Mouse (Mus musculus): ENCODE measurements around the gene Lamtor3.
"Not testable (repeated sequence)": the region's sequence is repeated elsewhere in the genome, so short reads cannot be mapped to it uniquely, and the experiment has no call there.

Gene Lamtor3

DNA sequence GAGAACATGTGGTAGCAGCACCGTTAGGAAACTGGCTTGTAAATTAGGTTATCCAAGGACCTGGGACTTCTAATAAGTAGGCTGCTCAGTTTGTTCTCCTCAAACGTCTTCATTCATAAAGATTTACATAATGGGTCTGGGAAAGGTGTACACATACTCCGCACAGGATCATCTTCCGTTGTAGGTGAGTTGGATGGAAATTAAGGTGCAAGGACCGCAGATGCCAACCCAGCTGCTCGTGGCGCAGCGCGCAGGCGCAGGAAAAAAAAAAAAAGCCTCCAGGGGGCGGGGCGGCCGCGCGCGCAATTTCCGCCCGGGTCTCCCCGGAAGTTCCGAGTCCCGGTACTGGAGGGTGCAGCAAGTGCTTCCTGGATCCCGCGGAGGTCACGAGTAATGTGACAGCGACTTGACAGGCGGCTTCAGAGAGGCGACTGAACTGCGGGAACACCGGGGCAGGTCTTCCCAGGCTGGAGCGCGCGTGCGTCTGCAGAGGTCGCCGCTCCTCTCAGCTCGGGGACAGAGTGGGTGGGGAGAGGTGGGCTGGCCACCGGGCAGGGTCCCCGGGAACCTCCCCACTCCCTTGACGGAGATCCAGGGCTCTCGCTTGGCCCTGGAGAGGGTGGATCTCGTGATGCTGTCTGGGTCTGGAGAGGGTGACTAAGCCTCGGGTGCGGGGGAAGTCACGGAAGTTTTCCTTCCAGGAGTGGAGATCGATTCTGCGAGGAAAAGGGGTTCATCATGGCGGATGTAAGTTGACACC, at the start of gene Lamtor3:
TSS of gene Lamtor3 (plus strand) at position 335 of the 760 bp plus-strand sequence.
- DNase-seq (ENCODE audit: extremely low spot score): peak; percentile 89

DNA sequence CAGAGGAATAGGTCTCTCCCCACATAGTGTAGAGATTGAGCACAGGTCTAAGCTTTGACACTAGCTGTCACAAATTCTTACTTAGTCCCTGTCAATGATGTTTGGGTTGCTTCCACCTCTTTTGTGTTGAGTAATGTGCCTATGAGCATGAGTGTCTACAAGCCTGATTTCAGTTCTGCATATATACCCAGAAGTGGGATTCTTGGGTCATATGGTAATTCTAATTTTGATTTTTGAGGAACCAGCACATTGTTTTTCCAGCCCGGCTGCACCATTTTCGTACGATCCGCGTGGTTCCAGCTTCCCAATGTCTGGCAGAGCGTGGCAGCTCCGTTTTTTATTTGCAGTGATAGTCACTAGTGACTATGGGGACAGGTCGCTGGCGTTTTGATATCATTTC, 48.9 kb upstream of the Lamtor3 start:
- no peak for DNase-seq (ENCODE audit: extremely low spot score)

DNA sequence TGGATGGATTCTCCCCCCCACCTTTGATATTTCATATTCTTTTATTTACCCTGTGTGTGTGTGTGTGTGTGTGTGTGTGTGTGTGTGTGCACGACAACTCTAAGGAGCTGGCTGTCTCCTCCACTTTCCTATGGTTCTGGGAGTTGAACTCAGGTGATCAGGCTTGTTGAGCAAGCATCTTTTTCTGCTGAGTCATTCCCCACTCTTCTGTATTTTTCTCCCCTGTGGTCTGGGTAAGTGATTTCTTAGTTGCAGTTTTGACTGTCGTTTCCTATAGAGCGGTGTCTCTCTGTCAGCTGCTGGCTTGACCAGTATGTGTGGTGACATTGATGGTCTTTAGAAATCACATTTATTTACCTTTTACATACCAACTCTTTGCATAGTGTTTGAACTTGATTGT, 39.0 kb upstream of the Lamtor3 start:
- no peak for DNase-seq (ENCODE audit: extremely low spot score)

DNA sequence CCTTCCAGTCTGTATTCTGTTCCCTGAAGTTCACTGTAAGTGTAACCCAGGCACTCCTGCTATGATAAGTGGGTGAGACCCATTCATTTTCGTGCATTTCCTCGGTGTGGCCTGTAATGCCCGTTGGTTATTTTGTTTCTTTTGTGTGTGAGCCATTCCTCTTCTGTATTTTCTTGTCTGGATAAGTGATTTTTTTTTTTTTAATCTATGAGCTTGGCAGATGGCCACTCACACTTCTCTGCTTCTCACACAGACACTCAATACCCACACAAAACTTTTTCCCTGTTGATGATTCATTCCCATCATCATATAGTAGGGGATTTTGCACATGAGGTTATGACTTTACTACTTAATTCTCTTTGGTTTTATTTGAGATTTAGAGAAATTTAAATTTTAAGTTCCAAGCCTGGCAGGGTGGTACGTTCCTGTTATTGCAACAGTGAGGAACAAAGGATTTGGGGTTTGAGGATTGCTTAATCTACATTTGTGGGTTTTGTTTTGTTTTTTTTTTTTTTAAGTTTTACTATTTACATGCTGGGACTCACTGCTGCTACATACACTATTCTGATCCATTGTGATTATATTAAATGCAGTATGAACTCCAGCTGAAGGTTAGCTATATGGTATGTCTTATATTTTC, 38.1 kb upstream of the Lamtor3 start:
- no peak for DNase-seq (ENCODE audit: extremely low spot score)

DNA sequence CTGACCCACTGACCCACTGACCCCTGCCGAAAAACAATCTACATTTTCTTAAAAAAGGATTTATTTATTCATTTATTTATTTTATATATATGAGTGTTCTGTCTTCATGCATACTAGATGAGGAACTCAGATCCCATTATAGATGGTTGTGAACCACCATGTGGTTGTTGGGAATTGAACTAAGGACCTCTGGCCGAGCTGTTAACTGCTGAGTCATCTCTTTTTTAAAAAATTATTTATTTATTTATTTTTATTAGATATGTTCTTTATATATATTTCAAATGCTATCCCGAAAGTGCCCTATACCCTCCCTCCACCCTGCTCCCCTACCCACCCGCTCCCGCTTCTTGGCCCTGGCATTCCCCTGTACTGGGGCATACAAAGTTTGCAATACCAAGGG, 37.2 kb upstream of the Lamtor3 start:
- no peak for DNase-seq (ENCODE audit: extremely low spot score)

DNA sequence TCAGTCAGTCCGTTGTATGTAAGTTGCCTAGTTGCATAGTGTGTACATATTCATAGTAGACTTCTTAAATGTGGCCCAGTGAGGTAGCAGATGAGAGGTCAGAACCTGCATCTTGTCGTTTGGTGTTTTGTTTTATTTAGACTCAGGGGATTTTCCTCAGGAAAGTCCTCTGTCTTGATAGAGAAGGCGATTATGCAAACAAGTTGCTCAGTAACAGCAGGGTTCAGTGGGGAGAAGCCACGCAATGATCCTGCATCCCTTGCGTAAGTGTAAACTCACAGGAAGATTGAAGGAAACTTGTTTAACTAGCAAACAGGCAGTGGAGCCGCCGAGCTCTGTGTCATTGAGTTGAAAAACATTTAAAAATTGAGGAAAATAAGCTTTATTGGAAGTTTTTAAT, 30.3 kb upstream of the Lamtor3 start:
- DNase-seq (ENCODE audit: extremely low spot score): no peak

DNA sequence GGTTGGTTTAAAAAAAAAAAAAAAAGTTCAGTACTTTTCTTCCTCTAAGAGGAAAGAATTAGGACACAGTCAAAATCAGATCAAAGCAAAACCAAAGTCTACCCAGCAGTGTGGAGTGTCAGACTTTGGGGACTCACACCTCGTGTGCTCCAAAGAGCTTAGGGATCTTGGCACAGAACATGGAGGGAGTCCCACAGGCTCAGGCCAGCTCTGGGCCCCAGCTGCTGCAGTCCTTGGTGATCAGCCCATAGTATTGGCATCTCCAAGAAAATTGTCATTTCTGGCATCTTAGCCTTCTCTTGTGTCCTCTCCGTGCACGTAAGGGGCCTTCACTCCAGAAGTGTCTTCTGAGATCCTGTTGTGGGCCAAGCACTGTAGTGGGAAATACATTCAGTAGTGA, 27.2 kb upstream of the Lamtor3 start:
- DNase-seq (ENCODE audit: extremely low spot score): no peak

DNA sequence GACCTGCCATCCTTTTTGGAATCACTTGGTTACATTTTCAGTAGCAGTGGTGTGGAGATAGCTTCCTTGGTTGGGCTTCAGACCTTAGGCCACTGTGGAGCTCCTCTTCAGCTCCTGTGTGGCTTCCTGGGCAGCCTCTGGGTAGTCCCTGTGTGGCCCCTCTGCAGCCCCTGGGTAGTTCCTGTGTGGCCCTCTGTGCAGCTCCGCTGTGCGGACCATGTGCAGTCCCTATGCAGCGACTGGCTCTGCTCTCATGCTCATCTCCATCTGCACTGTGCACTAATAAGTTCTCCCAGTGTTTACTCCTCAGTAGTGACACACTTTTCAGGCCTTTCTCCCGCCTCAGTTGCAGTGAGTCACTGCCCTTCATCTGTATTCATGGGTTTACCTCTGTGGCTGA, 26.2 kb upstream of the Lamtor3 start:
- no peak for DNase-seq (ENCODE audit: extremely low spot score)

DNA sequence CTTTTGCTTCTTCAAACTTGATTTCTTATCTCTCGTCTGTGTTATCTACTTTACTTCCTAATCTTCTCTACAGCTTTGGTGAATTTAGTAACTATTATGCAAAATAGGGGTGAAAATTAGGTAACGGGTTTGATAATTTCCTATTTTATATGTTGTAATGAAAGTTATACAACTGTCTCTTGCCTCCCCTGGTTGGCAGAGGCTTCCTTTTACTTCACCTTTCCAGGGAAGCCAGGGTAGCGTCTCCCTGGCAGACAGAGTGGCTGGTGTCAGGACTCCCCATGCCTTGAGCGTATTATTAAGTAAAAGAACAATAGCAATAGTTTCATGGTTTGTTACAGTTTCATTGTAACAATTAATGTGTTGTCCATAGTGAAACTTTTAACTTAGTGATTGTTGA, 24.5 kb upstream of the Lamtor3 start:
- no peak for DNase-seq (ENCODE audit: extremely low spot score)

DNA sequence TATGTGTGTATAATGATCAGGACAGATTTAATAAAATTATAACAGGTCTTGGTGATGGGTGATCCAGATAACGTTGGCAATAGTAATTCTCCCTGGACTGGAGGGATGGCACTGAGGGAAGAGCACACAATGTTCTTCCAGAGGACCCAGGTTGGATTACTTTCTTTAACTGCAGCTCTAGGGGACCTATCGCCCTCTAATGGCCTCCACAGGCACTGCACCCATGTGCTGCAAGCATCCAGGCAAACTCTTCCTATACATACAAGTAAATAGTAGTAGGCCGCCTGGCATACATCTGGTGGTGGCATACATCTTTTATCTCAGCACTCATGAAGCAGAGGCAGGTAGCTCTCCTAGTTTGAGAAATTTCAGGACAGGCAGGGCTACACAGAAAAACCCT, 23.1 kb upstream of the Lamtor3 start:
- no peak for DNase-seq (ENCODE audit: extremely low spot score)

DNA sequence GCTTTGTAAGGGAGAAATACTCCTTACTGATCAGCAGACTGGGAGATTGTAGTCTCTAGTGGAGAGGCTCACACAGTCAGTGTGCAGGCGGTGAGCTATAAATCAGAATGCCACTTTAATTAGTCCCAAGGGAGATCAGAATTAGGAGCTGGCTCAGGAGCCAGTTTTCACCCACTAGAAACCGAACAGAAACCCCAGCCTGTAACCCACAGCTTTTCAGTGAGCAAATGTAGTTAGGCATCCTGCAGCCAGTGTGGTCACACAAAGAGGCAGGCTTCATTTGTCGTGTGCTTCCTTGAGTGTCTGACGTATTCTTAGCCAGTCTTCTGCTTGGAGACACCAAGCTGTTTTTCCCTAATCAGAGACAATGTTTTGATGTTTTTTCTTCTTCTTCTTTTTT, 21.9 kb upstream of the Lamtor3 start:
- DNase-seq (ENCODE audit: extremely low spot score): no peak

DNA sequence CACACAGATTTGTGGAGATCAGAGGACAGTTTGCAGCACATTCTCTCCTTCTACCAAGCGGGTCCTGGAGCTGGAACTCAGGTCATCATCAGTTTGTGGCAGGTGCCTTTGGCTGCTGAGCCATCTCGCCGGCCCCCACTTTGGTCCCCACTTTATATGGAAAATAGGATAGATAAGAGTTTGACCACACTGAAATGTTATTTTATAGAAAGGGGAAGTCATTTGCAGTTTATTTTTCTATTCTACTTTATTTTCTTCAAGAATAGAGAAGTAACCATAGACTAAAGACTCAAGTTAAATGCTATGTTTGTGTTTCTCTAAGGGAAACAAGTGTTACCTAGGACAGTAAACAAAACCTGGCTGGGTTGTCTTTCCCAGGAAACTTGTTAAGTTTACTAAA, 21.4 kb upstream of the Lamtor3 start:
- no peak for DNase-seq (ENCODE audit: extremely low spot score)

DNA sequence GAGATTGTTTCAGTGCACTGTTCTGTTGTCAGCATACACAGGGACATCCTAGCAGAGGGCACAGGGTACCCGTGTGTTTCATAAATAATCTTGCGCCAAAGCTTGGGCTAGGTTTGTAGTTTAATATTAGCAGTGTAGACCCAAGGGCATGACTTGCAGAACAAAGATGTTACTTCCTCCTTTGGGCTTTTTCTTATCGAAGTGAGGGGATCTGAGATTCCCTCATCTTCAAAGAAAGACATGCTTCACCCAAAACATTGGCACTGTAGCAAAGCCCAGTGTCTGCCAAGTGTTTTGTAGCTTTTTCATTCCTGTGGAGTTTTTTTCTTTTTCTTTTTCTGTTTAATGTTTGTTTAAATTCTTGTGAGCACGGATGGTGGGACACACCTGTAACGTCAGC, 20.6 kb upstream of the Lamtor3 start:
- DNase-seq (ENCODE audit: extremely low spot score): no peak

DNA sequence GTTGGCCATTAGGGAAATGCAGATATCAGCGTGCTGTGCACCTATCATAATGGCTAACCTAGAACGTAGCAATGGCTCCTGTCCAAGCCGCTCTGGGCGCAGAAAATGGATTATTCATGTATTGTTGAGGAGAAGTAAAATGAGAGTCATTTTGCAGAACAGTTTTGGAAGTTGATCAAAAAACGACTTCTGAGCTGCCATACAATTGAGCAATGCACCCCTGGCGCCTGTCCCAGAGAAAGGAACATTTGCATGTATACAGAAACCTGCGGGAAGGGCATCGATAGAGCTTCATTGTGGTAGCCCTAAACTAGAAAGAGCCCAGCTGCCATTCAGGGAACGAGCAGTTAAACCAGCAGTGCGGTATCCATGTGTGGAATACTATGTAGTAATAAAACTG, 18.2 kb upstream of the Lamtor3 start:
- DNase-seq (ENCODE audit: extremely low spot score): no peak

DNA sequence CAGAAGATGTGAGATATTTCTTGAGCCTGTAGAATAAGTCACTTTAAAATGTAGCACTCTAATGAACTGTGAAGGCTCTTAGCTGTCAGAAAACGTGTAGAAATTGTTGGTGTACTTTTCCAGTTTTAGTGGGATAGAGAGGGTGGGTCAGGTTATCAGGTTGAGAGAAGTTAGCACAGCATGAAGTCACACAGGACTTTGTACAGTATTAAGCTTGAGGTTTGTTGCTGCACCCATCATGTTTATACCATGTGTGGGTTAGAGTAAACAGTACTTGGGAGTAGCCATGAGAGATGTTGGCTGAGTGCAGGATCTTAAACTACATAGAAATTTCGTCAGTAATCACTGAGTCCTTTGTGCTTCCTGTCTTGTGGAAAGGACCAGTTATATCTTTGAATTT, 5.2 kb upstream of the Lamtor3 start:
- no peak for DNase-seq (ENCODE audit: extremely low spot score)

DNA sequence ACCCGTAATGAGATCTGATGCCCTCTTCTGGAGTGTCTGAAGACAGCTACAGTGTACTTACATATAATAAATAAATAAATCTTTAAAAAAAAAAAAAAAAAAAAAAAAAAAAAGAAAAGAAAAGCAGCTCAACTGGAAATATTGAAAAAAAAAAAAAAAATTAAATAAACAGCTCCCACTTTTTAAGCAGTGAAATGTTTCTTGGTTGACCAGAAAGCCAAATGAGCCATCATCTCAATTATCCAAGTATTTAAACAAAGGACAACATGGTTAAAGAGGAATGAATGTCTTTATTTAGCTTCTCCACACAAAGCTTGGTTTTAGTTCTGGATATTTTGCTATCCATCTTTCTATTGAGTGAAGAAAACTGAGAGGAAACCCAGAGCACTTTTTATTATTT, 3.7 kb upstream of the Lamtor3 start:
- DNase-seq (ENCODE audit: extremely low spot score): not testable (repeated sequence)

DNA sequence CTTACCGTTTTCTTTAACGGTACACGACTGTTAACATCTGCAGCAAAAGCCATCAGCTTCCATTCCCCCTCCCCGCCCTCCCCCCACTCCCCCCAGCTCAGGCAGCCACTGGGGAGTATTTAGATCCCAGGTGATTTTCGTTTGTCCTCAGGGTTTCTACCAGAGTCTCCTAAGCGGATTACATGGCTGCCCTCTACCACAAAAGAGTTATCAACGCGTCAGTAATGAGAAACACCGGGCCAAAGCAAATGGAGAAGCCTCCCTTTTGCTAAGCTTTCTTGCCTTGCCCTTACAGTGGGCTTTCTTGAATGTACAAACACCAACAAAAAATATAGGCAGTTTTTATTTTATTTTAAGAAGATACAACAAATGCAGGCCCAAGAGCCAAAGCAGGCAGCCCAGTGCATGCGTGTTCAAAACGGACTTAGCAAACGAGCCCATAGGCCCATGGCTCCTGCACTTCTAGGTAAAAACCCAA, 573 bp upstream of the Lamtor3 start:
- DNase-seq (ENCODE audit: extremely low spot score): no peak

DNA sequence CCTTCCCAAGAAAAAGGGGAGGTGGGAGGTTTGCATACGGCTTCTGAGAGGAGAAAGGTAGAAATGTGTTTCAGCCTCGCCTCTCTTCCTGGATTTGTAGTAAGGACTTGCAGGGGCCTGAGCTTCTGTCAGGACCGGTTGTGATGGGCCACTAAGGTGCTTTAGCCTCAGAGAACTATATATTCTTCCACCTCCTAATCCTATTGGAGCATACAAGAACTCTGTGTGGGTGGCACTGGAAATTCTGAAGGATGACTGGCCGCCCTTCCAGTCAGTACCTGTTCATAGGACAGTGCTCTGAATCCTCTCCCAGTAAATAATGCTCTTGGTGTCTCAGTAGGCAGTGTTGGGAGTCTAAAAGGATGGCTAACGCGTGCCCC, 616 bp downstream of the Lamtor3 start:
- no peak for DNase-seq (ENCODE audit: extremely low spot score)

DNA sequence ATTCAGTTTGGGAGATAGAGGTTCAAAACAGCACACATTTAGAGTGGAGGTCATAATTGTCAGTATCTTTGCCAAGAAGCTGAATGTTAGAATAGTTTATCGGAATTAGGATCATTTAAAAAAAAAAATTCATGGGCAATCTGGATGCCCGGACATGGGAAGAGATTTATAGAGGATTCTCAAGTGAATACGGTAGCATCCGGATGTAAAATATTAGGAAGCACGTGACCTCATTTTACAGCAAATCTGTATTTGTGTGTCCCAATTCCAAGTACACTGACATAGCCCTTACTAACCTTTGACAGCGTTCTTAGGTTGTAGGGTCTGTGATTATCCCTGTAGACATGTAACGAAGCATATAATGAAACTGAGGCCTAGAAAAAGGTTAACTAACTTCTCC, 1.1 kb downstream of the Lamtor3 start:
- DNase-seq (ENCODE audit: extremely low spot score): no peak

DNA sequence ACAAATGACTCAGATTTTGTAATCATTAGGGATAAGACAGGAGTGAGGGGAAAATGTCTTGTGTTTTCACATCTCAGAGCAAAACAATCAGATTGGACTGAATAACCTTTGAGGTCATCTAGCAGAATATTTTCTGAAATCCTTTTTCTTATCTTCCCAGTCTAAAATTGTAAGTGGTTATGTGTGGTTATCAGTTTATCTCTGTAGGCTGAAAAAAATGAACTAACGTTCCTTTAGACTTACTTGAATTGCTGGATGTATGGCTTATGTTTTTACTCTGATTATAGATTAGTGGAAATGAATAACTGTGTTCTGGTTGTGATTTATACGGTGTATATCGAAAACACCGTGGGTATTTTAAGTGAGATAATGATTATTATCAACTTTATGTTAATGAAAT, 2.3 kb downstream of the Lamtor3 start:
- no peak for DNase-seq (ENCODE audit: extremely low spot score)

DNA sequence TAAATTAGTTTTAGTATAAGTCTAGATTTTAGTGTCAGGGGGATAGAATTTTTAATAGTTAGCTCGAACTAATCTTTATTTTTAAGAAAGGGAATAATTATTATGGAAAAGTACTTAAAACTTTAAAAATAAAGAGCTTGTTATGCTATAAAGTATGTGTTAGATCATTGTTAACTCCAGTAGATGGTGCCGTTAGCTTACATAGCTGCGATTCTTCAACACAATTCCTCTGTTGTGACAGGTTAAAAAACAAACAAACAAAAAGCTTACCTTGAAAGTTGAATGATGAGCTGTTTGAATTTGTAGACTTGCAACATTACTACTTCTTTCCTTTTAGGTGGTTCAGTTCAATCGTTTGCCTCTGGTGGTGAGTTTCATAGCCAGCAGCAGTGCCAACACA, 8.7 kb downstream of the Lamtor3 start:
- DNase-seq (ENCODE audit: extremely low spot score): no peak

DNA sequence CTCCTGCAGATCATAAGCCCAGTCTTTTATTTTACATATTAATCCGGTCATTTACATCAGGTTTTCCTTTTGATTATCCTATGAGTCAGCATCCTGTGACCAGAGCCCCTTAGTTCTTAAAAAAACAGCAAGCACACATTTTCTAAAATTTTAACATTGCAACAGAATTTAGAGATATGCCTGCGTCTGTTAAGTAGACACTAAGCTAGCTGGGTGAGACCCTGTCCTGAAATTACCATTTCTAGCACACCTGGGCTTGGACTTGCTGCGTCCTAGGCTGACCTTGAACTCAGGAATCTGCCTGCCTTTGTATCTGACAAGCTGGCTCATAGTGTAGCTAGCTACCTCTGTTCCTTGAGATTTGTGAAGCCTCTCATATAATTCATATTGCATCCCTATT, 11.6 kb downstream of the Lamtor3 start:
- DNase-seq (ENCODE audit: extremely low spot score): no peak

DNA sequence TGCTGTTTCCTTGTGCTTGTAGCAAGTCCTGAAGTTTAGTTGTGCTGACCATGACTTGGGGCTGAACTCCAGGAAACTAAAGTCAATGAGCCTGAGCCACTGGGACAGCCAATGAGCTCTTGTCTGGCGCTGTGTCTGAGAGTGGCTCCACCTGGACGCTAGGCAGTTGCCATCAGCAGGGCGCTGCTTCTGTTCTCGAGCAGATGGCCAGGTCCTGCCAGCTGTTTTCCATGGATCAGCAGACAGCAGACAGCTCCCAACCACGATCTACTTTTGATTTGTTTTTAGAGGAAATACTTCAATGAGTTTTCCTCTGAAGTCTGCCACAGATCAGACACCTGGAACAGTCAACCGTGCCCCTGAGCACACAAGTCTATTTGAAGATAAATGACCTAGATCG, 14.4 kb downstream of the Lamtor3 start:
- no peak for DNase-seq (ENCODE audit: extremely low spot score)

DNA sequence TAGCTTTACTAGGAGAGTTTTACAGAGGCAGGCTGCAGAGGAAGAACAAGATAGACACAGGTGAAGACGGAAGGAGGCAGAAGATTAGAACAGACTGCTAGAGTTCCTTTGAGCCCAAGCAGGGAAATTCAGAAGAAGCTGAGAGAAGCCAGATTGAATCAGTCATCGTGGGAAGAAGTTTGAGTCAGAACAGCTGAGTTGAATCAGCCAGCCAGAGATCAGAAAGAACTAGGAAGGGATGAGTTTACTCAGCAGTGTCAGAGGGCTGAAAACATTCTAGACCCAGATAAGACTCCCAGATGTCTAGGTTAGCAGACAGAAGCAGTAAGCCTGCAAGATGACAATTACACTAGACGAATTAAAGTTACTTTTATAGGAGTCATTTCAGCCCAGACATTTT, 15.7 kb downstream of the Lamtor3 start:
- no peak for DNase-seq (ENCODE audit: extremely low spot score)
